Mouse (Mus musculus): ENCODE results near the gene Smarcd1. TPM values are rescaled to one million over a fixed set of nuclear protein-coding genes. Genes with fewer than 3 reads are reported as not detected.

Smarcd1 gene
- polyA plus RNA-seq, 1 experiment, result 18.9 TPM

DNA sequence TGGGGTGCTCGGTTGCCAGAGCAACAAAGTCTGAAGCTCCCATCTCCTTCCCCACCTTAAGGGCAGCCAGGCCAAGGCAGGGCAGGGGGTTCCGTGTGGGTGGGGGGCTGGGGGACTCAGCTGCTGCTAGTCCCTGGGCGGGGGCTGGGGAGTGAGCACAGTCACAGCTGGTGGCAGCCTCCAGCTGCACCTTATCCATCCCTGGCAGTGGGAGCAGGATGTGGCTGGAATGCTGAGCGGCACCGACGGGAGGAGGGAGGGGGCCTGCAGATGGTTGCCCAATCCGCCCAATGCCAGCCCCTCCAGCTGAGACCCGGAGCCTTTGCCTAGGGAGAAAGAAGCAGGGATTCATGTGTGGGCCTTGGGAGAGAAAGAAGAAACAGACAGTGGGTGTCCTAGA is 24.8 kb upstream of the Smarcd1 start:
- Histone ChIP-seq H3K79me2 (ENCODE audit: control insufficient read depth, insufficient read depth) (no peaks in the 10 kb centered on the region), H3K4me2 (ENCODE audit: low read depth) (no peak overlapping the region), H3K36me3 (ENCODE audit: control insufficient read depth, insufficient read depth) (no peaks in the 10 kb centered on the region), H3K4me3 (no peak overlapping the region), H3ac (ENCODE audit: control insufficient read depth, insufficient read length) (no peak overlapping the region), H3K27me3 (ENCODE audit: control insufficient read depth, insufficient read depth, insufficient read length) (peaks cover 25% of the 10 kb centered on the region)
- TF ChIP-seq SRF (IDR thresholded peaks at IDR 0.05; ENCODE audit: control insufficient read depth, insufficient read length, low read depth) (no peak), MYOD1 (IDR thresholded peaks at IDR 0.05; ENCODE audit: control insufficient read depth in 1 of 3, insufficient read length in 2 of 3, low read depth in 2 of 3) (peak in 1 of 3 experiments; percentile 28), REST (IDR thresholded peaks at IDR 0.05; ENCODE audit: insufficient read depth, insufficient read length) (no peak), E2F4 (IDR thresholded peaks at IDR 0.05; ENCODE audit: insufficient read depth) (no peak), TCF3 (IDR thresholded peaks at IDR 0.05; ENCODE audit: insufficient read length, low read depth) (no peak), USF1 (IDR thresholded peaks at IDR 0.05; ENCODE audit: low read depth) (no peak), CEBPB (IDR thresholded peaks at IDR 0.05; ENCODE audit: insufficient read depth, poor library complexity, severe bottlenecking) (no peak)

DNA sequence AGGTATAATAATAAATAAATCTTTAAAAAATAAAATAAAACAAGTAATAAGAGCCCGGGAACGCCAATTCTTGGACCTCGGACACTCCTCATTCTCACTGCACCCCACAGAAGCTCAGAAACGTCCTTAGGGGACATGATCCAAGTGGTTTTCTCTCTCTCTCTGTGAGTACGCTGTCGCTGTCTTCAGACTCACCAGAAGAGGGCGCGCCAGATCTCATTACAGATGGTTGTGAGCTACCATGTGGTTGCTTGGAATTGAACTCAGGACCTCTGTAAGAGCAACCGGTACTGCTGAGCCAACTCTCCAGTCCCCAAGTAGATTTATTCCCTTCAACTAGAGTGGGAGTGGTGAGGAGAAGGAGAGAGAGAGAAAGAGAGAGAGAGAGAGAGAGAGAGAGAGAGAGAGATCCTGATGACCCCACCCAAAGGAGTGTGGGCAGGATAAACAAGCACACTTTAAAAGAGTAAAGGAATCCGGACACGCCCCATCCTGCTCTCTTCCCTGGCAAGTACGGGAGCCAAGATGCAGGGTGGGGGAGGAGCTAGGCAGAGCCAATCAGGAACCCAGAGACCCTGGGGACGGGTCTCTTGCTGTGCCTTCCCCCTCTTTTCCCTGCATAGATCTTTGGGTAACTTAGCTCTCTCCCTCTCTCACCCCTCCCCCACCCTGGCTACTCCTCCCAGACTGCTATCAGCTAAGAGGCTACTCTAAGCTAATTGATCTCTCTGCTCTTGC is 23.7 kb upstream of the Smarcd1 start:
- Histone ChIP-seq H3K36me3 (ENCODE audit: control insufficient read depth, insufficient read depth) (no peaks in the 10 kb centered on the region), H3K79me2 (ENCODE audit: control insufficient read depth, insufficient read depth) (no peaks in the 10 kb centered on the region), H3K4me3 (no peak overlapping the region), H3K4me2 (ENCODE audit: low read depth) (no peak overlapping the region), H3K27me3 (ENCODE audit: control insufficient read depth, insufficient read depth, insufficient read length) (peaks cover 15% of the 10 kb centered on the region), H3ac (ENCODE audit: control insufficient read depth, insufficient read length) (no peak overlapping the region)
- TF ChIP-seq SRF (IDR thresholded peaks at IDR 0.05; ENCODE audit: control insufficient read depth, insufficient read length, low read depth), result no peak
- TF ChIP-seq MAX (IDR thresholded peaks at IDR 0.05; ENCODE audit: low read depth), result no peak
- TF ChIP-seq POLR2AphosphoS2 (IDR thresholded peaks at IDR 0.05; ENCODE audit: insufficient read length, low read depth), result no peak
- no peak for TF ChIP-seq POLR2A (IDR thresholded peaks at IDR 0.05; ENCODE audit: insufficient read length, low read depth)
- TF ChIP-seq USF1 (IDR thresholded peaks at IDR 0.05; ENCODE audit: low read depth), result no peak
- TF ChIP-seq CEBPB (IDR thresholded peaks at IDR 0.05; ENCODE audit: insufficient read depth, poor library complexity, severe bottlenecking), result no peak
- TF ChIP-seq TCF12 (IDR thresholded peaks at IDR 0.05; ENCODE audit: insufficient read depth, poor library complexity, severe bottlenecking), result no peak
- TF ChIP-seq E2F4 (IDR thresholded peaks at IDR 0.05; ENCODE audit: insufficient read depth), result no peak
- TF ChIP-seq MYOD1 (IDR thresholded peaks at IDR 0.05; ENCODE audit: control insufficient read depth in 1 of 3, insufficient read length in 2 of 3, low read depth in 2 of 3), result no peak
- no peak for TF ChIP-seq MYOG (IDR thresholded peaks at IDR 0.05; ENCODE audit: control insufficient read depth in 1 of 3, insufficient read depth in 1 of 3, insufficient read length in 2 of 3, low read depth in 2 of 3)
- no peak for TF ChIP-seq TCF3 (IDR thresholded peaks at IDR 0.05; ENCODE audit: insufficient read length, low read depth)
- no peak for TF ChIP-seq REST (IDR thresholded peaks at IDR 0.05; ENCODE audit: insufficient read depth, insufficient read length)

DNA sequence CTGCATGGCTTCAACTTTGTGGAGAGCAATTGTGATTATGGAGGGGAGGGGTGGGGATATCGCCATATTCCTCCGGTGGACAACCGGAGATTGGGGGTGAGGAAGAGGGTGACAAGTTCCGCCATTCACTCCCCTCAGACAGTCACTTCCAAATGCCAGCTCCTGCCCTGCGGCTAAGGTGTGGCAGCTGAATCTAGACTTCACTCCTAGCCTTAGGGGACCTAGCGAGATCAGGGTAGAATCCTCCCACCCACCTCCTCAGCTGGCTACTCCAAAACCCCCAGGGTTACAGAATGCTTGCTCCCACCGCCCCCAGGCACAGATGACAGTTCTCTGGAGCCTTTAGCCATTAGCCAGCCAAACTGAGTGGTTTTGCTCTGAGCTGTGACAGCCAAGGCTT is 22.9 kb upstream of the Smarcd1 start:
- peaks cover 7% of the 10 kb centered on the region for H3K27me3 ChIP-seq (ENCODE audit: control insufficient read depth, insufficient read depth, insufficient read length)

DNA sequence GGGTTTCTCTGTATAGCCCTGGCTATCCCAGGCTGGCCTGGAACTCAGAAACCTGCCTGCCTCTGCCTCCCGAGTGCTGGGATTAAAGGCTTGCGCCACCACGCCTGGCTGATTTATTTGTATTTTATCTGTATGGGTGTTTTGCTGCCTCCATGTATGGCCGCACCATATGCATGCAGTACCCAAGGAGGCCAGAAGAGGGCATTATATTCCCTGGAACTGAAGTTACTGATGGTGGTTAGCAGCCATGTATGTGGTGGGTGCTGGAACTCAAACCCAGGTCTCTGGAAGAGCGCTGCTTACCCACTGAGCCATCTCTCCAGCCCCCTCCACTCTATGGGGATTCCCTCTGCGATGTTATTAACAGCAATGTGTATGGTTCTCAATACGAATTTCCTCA is 19.0 kb upstream of the Smarcd1 start:
- TF ChIP-seq TCF12 (IDR thresholded peaks at IDR 0.05; ENCODE audit: insufficient read depth, poor library complexity, severe bottlenecking) (no peak), MYOD1 (IDR thresholded peaks at IDR 0.05; ENCODE audit: control insufficient read depth in 1 of 3, insufficient read length in 2 of 3, low read depth in 2 of 3) (no peak), MAX (IDR thresholded peaks at IDR 0.05; ENCODE audit: low read depth) (no peak), POLR2AphosphoS2 (IDR thresholded peaks at IDR 0.05; ENCODE audit: insufficient read length, low read depth) (no peak), REST (IDR thresholded peaks at IDR 0.05; ENCODE audit: insufficient read depth, insufficient read length) (no peak), E2F4 (IDR thresholded peaks at IDR 0.05; ENCODE audit: insufficient read depth) (no peak), MYOG (IDR thresholded peaks at IDR 0.05; ENCODE audit: control insufficient read depth in 1 of 3, insufficient read depth in 1 of 3, insufficient read length in 2 of 3, low read depth in 2 of 3) (no peak), TCF3 (IDR thresholded peaks at IDR 0.05; ENCODE audit: insufficient read length, low read depth) (no peak), POLR2A (IDR thresholded peaks at IDR 0.05; ENCODE audit: insufficient read length, low read depth) (no peak), CEBPB (IDR thresholded peaks at IDR 0.05; ENCODE audit: insufficient read depth, poor library complexity, severe bottlenecking) (no peak), USF1 (IDR thresholded peaks at IDR 0.05; ENCODE audit: low read depth) (no peak), SRF (IDR thresholded peaks at IDR 0.05; ENCODE audit: control insufficient read depth, insufficient read length, low read depth) (no peak)
- Histone ChIP-seq H3K79me2 (ENCODE audit: control insufficient read depth, insufficient read depth) (no peaks in the 10 kb centered on the region), H3K27me3 (ENCODE audit: control insufficient read depth, insufficient read depth, insufficient read length) (peaks cover 16% of the 10 kb centered on the region), H3K36me3 (ENCODE audit: control insufficient read depth, insufficient read depth) (no peaks in the 10 kb centered on the region), H3ac (ENCODE audit: control insufficient read depth, insufficient read length) (no peak overlapping the region), H3K4me3 (no peak overlapping the region), H3K4me2 (ENCODE audit: low read depth) (no peak overlapping the region)

More for the DNA sequence above, 22.9 kb upstream of the Smarcd1 start:
- no peaks in the 10 kb centered on the region for H3K79me2 ChIP-seq (ENCODE audit: control insufficient read depth, insufficient read depth)
- no peak overlapping the region for H3K4me3 ChIP-seq
- no peaks in the 10 kb centered on the region for H3K36me3 ChIP-seq (ENCODE audit: control insufficient read depth, insufficient read depth)
- no peak overlapping the region for H3K4me2 ChIP-seq (ENCODE audit: low read depth)
- TF ChIP-seq TCF12 (IDR thresholded peaks at IDR 0.05; ENCODE audit: insufficient read depth, poor library complexity, severe bottlenecking), result no peak
- no peak for TF ChIP-seq TCF3 (IDR thresholded peaks at IDR 0.05; ENCODE audit: insufficient read length, low read depth)
- no peak for TF ChIP-seq MYOG (IDR thresholded peaks at IDR 0.05; ENCODE audit: control insufficient read depth in 1 of 3, insufficient read depth in 1 of 3, insufficient read length in 2 of 3, low read depth in 2 of 3)
- TF ChIP-seq USF1 (IDR thresholded peaks at IDR 0.05; ENCODE audit: low read depth), result no peak
- TF ChIP-seq MYOD1 (IDR thresholded peaks at IDR 0.05; ENCODE audit: control insufficient read depth in 1 of 3, insufficient read length in 2 of 3, low read depth in 2 of 3), result no peak
- no peak for TF ChIP-seq REST (IDR thresholded peaks at IDR 0.05; ENCODE audit: insufficient read depth, insufficient read length)
- TF ChIP-seq POLR2AphosphoS2 (IDR thresholded peaks at IDR 0.05; ENCODE audit: insufficient read length, low read depth), result no peak
- TF ChIP-seq SRF (IDR thresholded peaks at IDR 0.05; ENCODE audit: control insufficient read depth, insufficient read length, low read depth), result no peak
- TF ChIP-seq MAX (IDR thresholded peaks at IDR 0.05; ENCODE audit: low read depth), result no peak
- no peak for TF ChIP-seq POLR2A (IDR thresholded peaks at IDR 0.05; ENCODE audit: insufficient read length, low read depth)
- no peak for TF ChIP-seq CEBPB (IDR thresholded peaks at IDR 0.05; ENCODE audit: insufficient read depth, poor library complexity, severe bottlenecking)
- no peak for TF ChIP-seq E2F4 (IDR thresholded peaks at IDR 0.05; ENCODE audit: insufficient read depth)
- H3ac ChIP-seq (ENCODE audit: control insufficient read depth, insufficient read length), result no peak overlapping the region
